Mouse (Mus musculus) thymus, adult 2 months (tissue): ENCODE measurements around the gene Zfp3. TPM values are rescaled to one million over a fixed set of nuclear protein-coding genes. Genes with fewer than 3 reads are reported as not detected.

ENCODE experiments used
- DNase-seq: peaks from one replicate; pipeline ENCODE4 v3.0.0; 2021
- H3K27ac ChIP-seq: fragments of 200-500 bp; 2 replicates; pipeline ENCODE4 v1.5.1; 2012; ENCODE audit warnings: low read length, control low read depth; ENCODE audit not compliant: control insufficient read depth, insufficient read depth
- H3K27me3 ChIP-seq: fragments of 200-500 bp; 2 replicates; pipeline ENCODE4 v1.6.1; 2012; ENCODE audit warnings: mild to moderate bottlenecking, low read length, moderate library complexity, mixed read lengths; ENCODE audit not compliant: control insufficient read depth, insufficient read depth
- H3K36me3 ChIP-seq: fragments of 200-500 bp; 2 replicates; pipeline ENCODE4 v1.6.1; 2012; ENCODE audit warnings: mild to moderate bottlenecking, low read length, moderate library complexity; ENCODE audit not compliant: control insufficient read depth, insufficient read depth
- H3K4me1 ChIP-seq: fragments of 200-500 bp; replicated peaks from 2 replicates; pipeline ENCODE4 v1.6.1; 2012; ENCODE audit warnings: low read length; ENCODE audit not compliant: control insufficient read depth, insufficient read depth
- H3K4me3 ChIP-seq: fragments of 200-500 bp; 2 replicates; pipeline ENCODE4 v1.5.1; 2012; ENCODE audit warnings: mild to moderate bottlenecking, low read length, control low read depth, moderate library complexity; ENCODE audit not compliant: control insufficient read depth, insufficient read depth
- CTCF ChIP-seq: fragments of 200-500 bp; IDR thresholded peaks from 2 replicates; pipeline ENCODE4 v1.5.1; 2012; ENCODE audit warnings: mild to moderate bottlenecking, control low read depth, low read length, moderate library complexity, borderline replicate concordance; ENCODE audit not compliant: control insufficient read depth, poor library complexity, insufficient read depth; ENCODE audit errors: extremely low read depth
- POLR2A ChIP-seq: fragments of 200-500 bp; IDR thresholded peaks from 2 replicates; pipeline ENCODE4 v1.6.1; 2012; ENCODE audit warnings: mild to moderate bottlenecking, low read length, control low read depth, moderate library complexity; ENCODE audit not compliant: control insufficient read depth, poor library complexity, insufficient read depth; ENCODE audit errors: extremely low read depth
- WGBS: fragments of 180-500 bp; shearing (Covaris S2); methylation state at CpG from one replicate; pipeline ENCODE4 v1.1.7; 2018; 5-methylcytosine and 5-hydroxymethylcytosine counted together
- polyA plus RNA-seq: library from polyadenylated mRNA; depleted of rRNA; stranded (reverse); fragments of >200 nt; gene quantifications from 2 replicates; pipeline ENCODE4 v1.2.3, GENCODE M21; 2012

The Zfp3 gene
- polyA plus RNA-seq, 1 experiment = 3.9 TPM

- DNase-seq = no peak
- Histone ChIP-seq H3K4me1 (peaks cover 25% of the 10 kb centered on the region), H3K36me3 (no peaks in the 10 kb centered on the region), H3K27ac (no peak overlapping the region), H3K4me3 (no peak overlapping the region), H3K27me3 (no peaks in the 10 kb centered on the region)
- no peak for TF ChIP-seq POLR2A
- no peak for TF ChIP-seq CTCF
- WGBS = 81% methylated on average over 2 of the region's 2 CpGs
These were observed 26.4 kb downstream of the Zfp3 start for GRCm38 (mm10) chr11:70790426-70790825.

- 30% methylated on average over 7 of the region's 7 CpGs for WGBS
- H3K4me3 ChIP-seq = no peak overlapping the region
- TF ChIP-seq POLR2A (no peak), CTCF (no peak)
- H3K36me3 ChIP-seq = no peaks in the 10 kb centered on the region
- H3K4me1 ChIP-seq = peaks cover 25% of the 10 kb centered on the region
- DNase-seq = no peak
- no peaks in the 10 kb centered on the region for H3K27me3 ChIP-seq
- no peak overlapping the region for H3K27ac ChIP-seq
These were observed 27.0 kb downstream of the Zfp3 start for GRCm38 (mm10) chr11:70790874-70791551.

GRCm38 (mm10) chr11:70791676-70792075 is 27.7 kb downstream of the Zfp3 start:
- Histone ChIP-seq H3K36me3 (no peaks in the 10 kb centered on the region), H3K4me3 (no peak overlapping the region), H3K27ac (no peak overlapping the region), H3K27me3 (no peaks in the 10 kb centered on the region), H3K4me1 (peaks cover 25% of the 10 kb centered on the region)
- 17% methylated on average over 5 of the region's 5 CpGs for WGBS
- TF ChIP-seq POLR2A (no peak), CTCF (no peak)
- DNase-seq = no peak

- TF ChIP-seq CTCF (no peak), POLR2A (no peak)
- DNase-seq = no peak
- Histone ChIP-seq H3K4me1 (peaks cover 25% of the 10 kb centered on the region), H3K27ac (no peak overlapping the region), H3K4me3 (no peak overlapping the region), H3K27me3 (no peaks in the 10 kb centered on the region), H3K36me3 (no peaks in the 10 kb centered on the region)
- 97% methylated on average over 1 of the region's 1 CpGs for WGBS
These were observed 28.4 kb downstream of the Zfp3 start for GRCm38 (mm10) chr11:70792409-70792808.

- TF ChIP-seq POLR2A (no peak), CTCF (no peak)
- Histone ChIP-seq H3K4me3 (no peak overlapping the region), H3K27me3 (no peaks in the 10 kb centered on the region), H3K4me1 (peaks cover 15% of the 10 kb centered on the region), H3K36me3 (no peaks in the 10 kb centered on the region), H3K27ac (no peak overlapping the region)
- WGBS = 99% methylated on average over 2 of the region's 2 CpGs
- DNase-seq = no peak
These were observed 38.3 kb downstream of the Zfp3 start for GRCm38 (mm10) chr11:70802208-70802864.

GRCm38 (mm10) chr11:70802865-70803261 is 38.9 kb downstream of the Zfp3 start:
- DNase-seq = no peak
- H3K27ac ChIP-seq = no peak overlapping the region

GRCm38 (mm10) chr11:70803711-70804200 is 39.7 kb downstream of the Zfp3 start:
- WGBS = 2% methylated on average over 6 of the region's 6 CpGs
- Histone ChIP-seq H3K27ac (no peak overlapping the region), H3K36me3 (no peaks in the 10 kb centered on the region), H3K4me1 (peaks cover 15% of the 10 kb centered on the region), H3K27me3 (no peaks in the 10 kb centered on the region), H3K4me3 (no peak overlapping the region)
- no peak for TF ChIP-seq POLR2A
- no peak for TF ChIP-seq CTCF
- no peak for DNase-seq

More at GRCm38 (mm10) chr11:70802865-70803261, 38.9 kb downstream of the Zfp3 start:
- peaks cover 15% of the 10 kb centered on the region for H3K4me1 ChIP-seq
- WGBS = 89% methylated on average over 2 of the region's 2 CpGs
- TF ChIP-seq POLR2A (no peak), CTCF (no peak)
- H3K36me3 ChIP-seq = no peaks in the 10 kb centered on the region
- H3K4me3 ChIP-seq = no peak overlapping the region
- no peaks in the 10 kb centered on the region for H3K27me3 ChIP-seq
